Mouse (Mus musculus) CD4-positive, CD25-positive, alpha-beta regulatory T cell, adult 4 months (primary cell): Measurements from ENCODE around the gene Dpp7. TPM values are rescaled to one million over a fixed set of nuclear protein-coding genes. Genes with fewer than 3 reads are reported as not detected.

Source experiments
- ATAC-seq: one replicate; pipeline ENCODE4 v1.8.0; 2017
- polyA plus RNA-seq, 2 experiments: library from polyadenylated mRNA; unstranded; fragments of 100-300 nt; shearing (Covaris generic); gene quantifications; one replicate each; pipeline ENCODE4 v1.2.1; 2017

Dpp7 gene
- polyA plus RNA-seq, 2 experiments from 2014 or later, result 15.5 to 24.6 TPM

GRCm38 (mm10) chr2:25310180-25310579 lies 46.0 kb downstream of the Dpp7 start:
- no peak for ATAC-seq

DNA sequence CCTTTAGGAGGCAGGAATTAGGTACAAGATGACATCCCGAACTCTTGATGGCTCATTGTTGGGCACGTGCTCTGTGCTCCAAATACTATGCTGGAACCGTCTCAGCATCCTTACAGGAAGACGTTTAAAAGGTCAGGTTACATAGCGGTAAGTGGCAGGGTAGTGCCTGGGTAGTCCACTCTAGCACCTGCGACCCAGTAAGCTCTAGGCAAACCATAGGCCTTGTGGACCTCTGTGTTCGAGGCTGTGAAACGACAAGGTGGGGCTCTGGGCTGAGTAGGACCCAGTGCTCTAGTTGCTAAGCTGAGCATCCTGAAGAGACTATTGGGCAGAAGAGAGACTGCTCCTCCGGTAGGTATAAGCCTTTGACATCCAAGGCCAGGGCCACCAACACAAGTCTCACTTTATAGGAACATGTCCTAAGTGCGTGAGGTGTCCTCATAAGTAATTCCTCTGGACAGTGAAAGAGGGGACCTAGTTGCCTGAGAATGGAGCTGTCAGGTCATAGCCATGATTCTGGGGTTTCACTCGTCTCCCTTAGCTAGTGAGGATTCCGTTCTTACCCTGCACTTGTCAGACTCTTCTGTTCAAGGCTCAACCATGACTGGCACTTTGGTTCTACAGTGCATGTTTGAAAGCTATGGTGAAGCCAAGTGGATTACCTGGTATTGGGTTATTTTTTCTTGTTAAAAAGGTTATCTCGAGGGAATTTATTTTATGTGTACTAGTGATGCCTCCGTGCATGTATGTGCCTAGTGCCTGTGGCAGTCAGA lies 50.4 kb downstream of the Dpp7 start:
- ATAC-seq, result no peak

- peak; percentile 68 for ATAC-seq
Observed at GRCm38 (mm10) chr2:25304657-25305541, 51.3 kb downstream of the Dpp7 start.

- ATAC-seq, result no peak
Observed at GRCm38 (mm10) chr2:25303931-25304656, 52.1 kb downstream of the Dpp7 start.

DNA sequence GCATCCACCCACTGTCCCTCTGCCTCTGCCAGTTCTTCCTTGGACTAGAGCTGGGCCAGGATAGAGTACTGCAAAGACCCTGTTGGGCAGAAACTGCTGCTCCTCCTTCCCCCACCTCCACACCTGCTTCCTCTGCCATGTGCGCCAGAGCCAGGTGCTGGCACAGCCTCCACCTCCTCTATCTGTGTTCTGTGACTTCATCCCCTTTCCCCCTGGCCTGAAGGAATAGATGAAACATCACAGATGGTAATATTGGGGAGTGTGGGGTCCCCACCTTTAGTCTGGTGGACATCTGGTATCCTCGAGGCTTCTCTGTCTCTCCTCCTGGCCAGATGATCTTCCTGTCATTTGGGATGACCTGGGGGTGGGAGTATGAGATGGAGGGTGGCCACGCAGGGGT lies 52.7 kb downstream of the Dpp7 start:
- ATAC-seq, result no peak

Other genes starting within 250 kb of the Dpp7 start
- under 1 TPM in 1 of 2 experiments, not detected in 1; 0.28 TPM for gene Nrarp, start 175.6 kb downstream of the Dpp7 start, polyA plus RNA-seq
- gene Tor4a, start 159.5 kb downstream of the Dpp7 start, polyA plus RNA-seq, result 10 to 100 TPM; 60.5 to 94.3 TPM
- 10 to 100 TPM; 48.2 to 55.8 TPM for gene Nelfb, start 144.9 kb downstream of the Dpp7 start, polyA plus RNA-seq
- not detected for gene Stpg3, start 141.7 kb downstream of the Dpp7 start, polyA plus RNA-seq
- gene Fam166a, start 137.6 kb downstream of the Dpp7 start, polyA plus RNA-seq, result not detected
- gene Tubb4b, start 131.7 kb downstream of the Dpp7 start, polyA plus RNA-seq, result 100 to 1,000 TPM in 1 of 2 experiments, 10 to 100 TPM in 1; 94.5 to 120 TPM
- gene Slc34a3, start 122.0 kb downstream of the Dpp7 start, polyA plus RNA-seq, result not detected
- gene Rnf224, start 119.6 kb downstream of the Dpp7 start, polyA plus RNA-seq, result not detected
- under 1 TPM; 0.38 to 0.57 TPM for gene Rnf208, start 114.1 kb downstream of the Dpp7 start, polyA plus RNA-seq
- not detected for gene Cysrt1, start 113.9 kb downstream of the Dpp7 start, polyA plus RNA-seq
- gene AL732309.1, start 109.5 kb downstream of the Dpp7 start, polyA plus RNA-seq, result 1 to 10 TPM; 5.9 to 7.1 TPM
- gene Tmem203, start 100.9 kb downstream of the Dpp7 start, polyA plus RNA-seq, result 10 to 100 TPM in 1 of 2 experiments, 1 to 10 TPM in 1; 9.5 to 10.4 TPM
- gene Tprn, start 93.7 kb downstream of the Dpp7 start, polyA plus RNA-seq, result 1 to 10 TPM; 1.8 to 3.8 TPM
- gene Ssna1, start 83.9 kb downstream of the Dpp7 start, polyA plus RNA-seq, result 100 to 1,000 TPM; 124 to 131 TPM
- 10 to 100 TPM; 34.8 to 54.1 TPM for gene Anapc2, start 83.9 kb downstream of the Dpp7 start, polyA plus RNA-seq
- not detected for gene Tmem210, start 68.2 kb downstream of the Dpp7 start, polyA plus RNA-seq
- not detected for gene Lrrc26, start 66.4 kb downstream of the Dpp7 start, polyA plus RNA-seq
- not detected for gene Grin1, start 37.2 kb downstream of the Dpp7 start, polyA plus RNA-seq
- 10 to 100 TPM; 21.7 to 32.4 TPM for gene Man1b1, start 24.0 kb downstream of the Dpp7 start, polyA plus RNA-seq
- gene Uap1l1, start 9.3 kb upstream of the Dpp7 start, polyA plus RNA-seq, result 10 to 100 TPM; 18.0 to 18.8 TPM
- gene Sapcd2, start 16.0 kb upstream of the Dpp7 start, polyA plus RNA-seq, result 1 to 10 TPM in 1 of 2 experiments, under 1 TPM in 1; 0.58 to 1.2 TPM
- not detected for gene Entpd2, start 39.5 kb upstream of the Dpp7 start, polyA plus RNA-seq
- 1 to 10 TPM; 1.4 to 2.3 TPM for gene Npdc1, start 43.0 kb upstream of the Dpp7 start, polyA plus RNA-seq
- 10 to 100 TPM in 1 of 2 experiments, 1 to 10 TPM in 1; 4.0 to 11.7 TPM for gene Fut7, start 66.9 kb upstream of the Dpp7 start, polyA plus RNA-seq
- gene Abca2, start 72.3 kb upstream of the Dpp7 start, polyA plus RNA-seq, result 10 to 100 TPM; 31.9 to 45.3 TPM
- 1 to 10 TPM; 1.2 to 2.2 TPM for gene Clic3, start 100.5 kb upstream of the Dpp7 start, polyA plus RNA-seq
- 100 to 1,000 TPM in 1 of 2 experiments, 10 to 100 TPM in 1; 74.7 to 102 TPM for gene Paxx, start 104.7 kb upstream of the Dpp7 start, polyA plus RNA-seq
- not detected for gene Ptgds, start 113.7 kb upstream of the Dpp7 start, polyA plus RNA-seq
- gene Lcn12, start 137.6 kb upstream of the Dpp7 start, polyA plus RNA-seq, result not detected
- gene Fbxw5, start 144.4 kb upstream of the Dpp7 start, polyA plus RNA-seq, result 100 to 1,000 TPM in 1 of 2 experiments, 10 to 100 TPM in 1; 60.7 to 143 TPM
- 1 to 10 TPM; 4.5 to 4.6 TPM for gene C8g, start 145.4 kb upstream of the Dpp7 start, polyA plus RNA-seq
- 100 to 1,000 TPM in 1 of 2 experiments, 10 to 100 TPM in 1; 83.7 to 125 TPM for gene Traf2, start 190.6 kb upstream of the Dpp7 start, polyA plus RNA-seq
- 100 to 1,000 TPM; 257 to 281 TPM for gene Edf1, start 201.5 kb upstream of the Dpp7 start, polyA plus RNA-seq
- gene Mamdc4, start 218.5 kb upstream of the Dpp7 start, polyA plus RNA-seq, result 1 to 10 TPM; 1.6 to 4.7 TPM
- 10 to 100 TPM; 53.9 to 66.8 TPM for gene Phpt1, start 218.9 kb upstream of the Dpp7 start, polyA plus RNA-seq
- not detected for gene Ajm1, start 225.4 kb upstream of the Dpp7 start, polyA plus RNA-seq